Comparison of ENCODE assay signal across 27 mouse cellular contexts in the genomic region with DNA sequence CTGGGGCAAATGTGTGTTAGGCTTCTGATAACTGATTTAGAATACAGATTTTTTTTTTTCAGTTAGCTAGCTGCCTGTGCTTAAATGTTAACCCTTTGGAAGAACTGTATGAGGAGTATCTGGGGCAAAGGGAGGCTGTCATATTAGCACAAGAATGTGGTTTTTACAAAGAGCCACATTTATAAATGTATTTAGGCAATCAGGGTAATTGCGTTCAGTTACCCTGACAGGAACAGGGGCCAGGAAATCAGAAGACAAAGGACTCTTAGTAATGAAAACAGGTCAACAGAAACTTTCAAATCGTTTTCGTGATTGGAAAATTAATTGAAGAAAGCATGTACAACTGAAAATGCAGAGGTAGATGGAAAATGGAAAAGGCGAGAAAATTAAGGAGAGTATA.
"Had no signal": no experiment of that assay in that cellular context is flagged by ENCODE, and none has a peak within 500 bp of the region (broad histone marks: within the 10 kb centered on the region; RNA-seq: fewer than 3 reads in every experiment).

No protein-coding gene starts in this region.

- H3K4me3 ChIP-seq: heart, adult 2 months; heart, embryonic 13.5 days; heart, embryonic 15.5 days; hindbrain, embryonic 13.5 days; hindbrain, embryonic 15.5 days; kidney, embryonic 15.5 days; limb, embryonic 13.5 days; limb, embryonic 15.5 days; liver, embryonic 12.5 days had no signal

- H3K36me3 ChIP-seq: heart, embryonic 13.5 days; heart, embryonic 15.5 days; hindbrain, embryonic 13.5 days; hindbrain, embryonic 15.5 days; kidney, embryonic 15.5 days; limb, embryonic 13.5 days; limb, embryonic 15.5 days; liver, embryonic 12.5 days had no signal

- H3K9me3 ChIP-seq: heart, embryonic 15.5 days; hindbrain, embryonic 13.5 days; hindbrain, embryonic 15.5 days; kidney, embryonic 15.5 days; limb, embryonic 13.5 days; limb, embryonic 15.5 days; liver, embryonic 12.5 days had no signal

- H3K9ac ChIP-seq: heart, embryonic 13.5 days; heart, embryonic 15.5 days; hindbrain, embryonic 13.5 days; hindbrain, embryonic 15.5 days; kidney, embryonic 15.5 days; limb, embryonic 13.5 days; limb, embryonic 15.5 days; liver, embryonic 12.5 days; liver, embryonic 14.5 days had no signal

- DNase-seq: gastrocnemius, postnatal 14 days; gastrocnemius, postnatal 36 days; heart, adult 11 months; heart, adult 2 months; heart, postnatal 14 days; heart, postnatal 36 days; kidney, adult 11 months; kidney, adult 2 months; kidney, adult 9 months; kidney, postnatal 14 days; kidney, postnatal 36 days; layer of hippocampus, adult 9-11 months; layer of hippocampus, postnatal 36 days; left cerebral cortex, postnatal 4 days had no signal

- H3K27me3 ChIP-seq: heart, embryonic 13.5 days; heart, embryonic 15.5 days; hindbrain, embryonic 13.5 days; hindbrain, embryonic 15.5 days; kidney, embryonic 15.5 days; limb, embryonic 13.5 days; limb, embryonic 15.5 days; liver, embryonic 12.5 days had no signal

- H3K27ac ChIP-seq: heart, adult 2 months; heart, embryonic 13.5 days; heart, embryonic 15.5 days; hindbrain, embryonic 13.5 days; hindbrain, embryonic 15.5 days; hindbrain, postnatal 0 days; kidney, embryonic 15.5 days; kidney, postnatal 0 days; limb, embryonic 13.5 days; limb, embryonic 15.5 days; liver, embryonic 12.5 days; liver, embryonic 14.5 days had no signal

- H3K4me2 ChIP-seq: heart, embryonic 11.5 days; heart, embryonic 13.5 days; heart, embryonic 15.5 days; hindbrain, embryonic 13.5 days; hindbrain, embryonic 15.5 days; kidney, embryonic 15.5 days; limb, embryonic 13.5 days; limb, embryonic 15.5 days; liver, embryonic 12.5 days had no signal

- ATAC-seq: hindbrain, postnatal 0 days; intestine, embryonic 16.5 days; liver, embryonic 12.5 days had no signal

- H3K4me1 ChIP-seq: heart, embryonic 15.5 days; hindbrain, embryonic 13.5 days; hindbrain, embryonic 15.5 days; limb, embryonic 15.5 days; liver, embryonic 12.5 days had no signal
